Mouse (Mus musculus) thymus, postnatal 25 days (tissue): ENCODE data around the gene Nr1i2.
"Not testable (repeated sequence)": the region's sequence is repeated elsewhere in the genome, so short reads cannot be mapped to it uniquely, and the experiment has no call there.

Experiments used
- DNase-seq: peaks from one replicate; pipeline ENCODE4 v3.0.0; 2022

Nr1i2 gene

DNA sequence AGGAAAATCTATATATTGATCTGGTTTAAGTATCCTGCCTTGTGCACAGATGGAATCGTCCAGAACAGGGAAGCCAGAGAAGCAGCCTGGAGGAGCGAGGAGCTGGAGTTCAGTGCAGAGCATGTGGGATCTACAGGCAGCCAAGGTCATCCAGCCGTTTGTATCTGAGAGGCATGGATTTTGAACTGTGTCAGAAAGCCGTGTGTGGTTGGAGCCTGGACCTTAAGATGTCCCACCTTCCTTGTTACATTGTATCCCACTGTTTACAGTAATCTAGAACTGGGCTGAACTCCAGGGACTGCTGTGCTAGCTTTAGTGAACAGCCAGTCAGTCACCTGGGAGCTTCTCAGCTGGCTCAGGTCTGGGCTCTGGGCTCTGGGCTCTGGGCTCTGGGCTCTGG, 8.1 kb downstream of the Nr1i2 start:
- DNase-seq, result no peak

DNA sequence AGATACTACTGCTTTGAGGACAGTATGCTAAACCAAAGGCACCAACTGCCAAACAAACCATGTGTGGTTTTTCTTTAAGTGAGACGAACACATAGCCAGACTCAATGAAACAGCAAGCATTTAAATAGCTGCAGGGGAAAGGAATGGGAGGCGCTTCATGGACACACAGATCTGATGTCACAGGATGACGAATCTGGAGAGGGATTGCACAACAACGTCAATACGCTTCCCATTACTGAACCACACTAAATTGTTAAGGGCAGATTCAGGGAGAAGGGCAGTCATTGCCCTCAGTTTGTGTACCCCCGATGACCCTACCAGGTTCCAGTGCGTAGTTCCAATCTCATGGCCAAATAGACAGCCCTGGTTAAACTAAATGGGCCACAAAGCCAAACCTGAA, 8.8 kb downstream of the Nr1i2 start:
- no peak for DNase-seq

DNA sequence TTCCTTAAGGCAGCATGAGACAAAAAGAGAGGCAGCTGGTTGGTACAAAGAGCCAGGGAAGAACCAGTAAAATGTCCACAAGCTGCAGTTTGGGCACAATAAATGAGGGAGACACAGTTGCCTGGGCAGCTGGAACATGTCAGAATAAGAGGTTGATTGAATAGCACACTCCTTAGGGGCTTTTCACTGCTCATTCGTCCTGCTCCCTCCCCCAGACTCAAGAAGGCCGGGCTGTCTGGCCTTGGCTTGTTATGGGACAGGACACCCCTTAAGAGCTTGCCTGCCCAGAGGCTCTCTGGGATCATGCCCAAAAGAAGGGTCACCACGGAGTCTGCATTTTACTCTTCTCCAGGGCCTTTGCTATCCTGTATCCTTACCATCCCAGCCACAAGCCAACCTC, 11.3 kb downstream of the Nr1i2 start:
- no peak for DNase-seq

DNA sequence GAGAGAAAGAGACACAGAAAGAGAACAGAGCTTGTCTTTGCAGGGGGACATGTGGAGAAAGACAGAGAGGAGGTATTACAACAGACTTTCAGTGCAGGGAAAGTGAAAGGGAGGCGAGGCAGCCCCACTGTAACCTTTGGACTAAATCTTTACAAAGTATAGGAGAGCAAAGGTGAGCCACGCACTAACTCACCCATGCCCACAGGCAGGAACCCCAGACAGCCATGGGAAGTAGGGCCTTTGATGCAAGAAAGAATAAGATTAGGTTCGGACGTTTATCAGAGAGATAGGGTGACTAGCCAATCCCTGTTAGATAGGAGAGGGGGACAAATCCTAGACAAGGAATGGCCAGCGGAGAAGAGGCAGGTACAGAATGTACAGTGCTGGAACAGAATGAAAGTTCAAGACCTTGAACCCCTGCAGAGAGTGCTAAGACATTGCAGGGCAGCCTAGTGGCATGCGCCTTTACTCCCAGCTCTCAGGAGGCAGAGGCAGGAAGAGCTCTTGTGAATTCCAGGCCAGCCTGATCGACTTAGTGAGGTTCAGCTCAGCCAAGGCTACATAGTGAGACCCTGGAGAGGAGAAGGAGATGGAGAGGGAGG, 12.0 kb downstream of the Nr1i2 start:
- no peak for DNase-seq

DNA sequence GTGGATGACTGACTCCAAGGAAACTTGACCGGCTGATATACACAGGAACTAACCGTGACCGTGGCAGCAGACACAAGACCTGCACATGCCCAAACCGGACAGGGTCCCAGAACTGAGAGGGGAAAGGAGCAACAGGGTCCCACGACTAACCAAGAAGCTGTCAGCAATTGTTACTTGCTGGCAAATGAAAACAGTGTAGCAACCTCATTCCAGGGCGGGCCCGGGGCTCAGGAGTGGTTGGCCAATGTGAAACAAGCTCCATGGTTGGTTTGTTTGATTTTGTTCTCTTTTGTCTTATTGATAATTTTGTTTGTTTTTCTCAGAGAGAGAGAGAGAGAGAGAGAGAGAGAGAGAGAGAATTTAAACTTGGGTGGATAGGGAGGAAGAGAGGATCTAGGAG, 13.7 kb downstream of the Nr1i2 start:
- no peak for DNase-seq

DNA sequence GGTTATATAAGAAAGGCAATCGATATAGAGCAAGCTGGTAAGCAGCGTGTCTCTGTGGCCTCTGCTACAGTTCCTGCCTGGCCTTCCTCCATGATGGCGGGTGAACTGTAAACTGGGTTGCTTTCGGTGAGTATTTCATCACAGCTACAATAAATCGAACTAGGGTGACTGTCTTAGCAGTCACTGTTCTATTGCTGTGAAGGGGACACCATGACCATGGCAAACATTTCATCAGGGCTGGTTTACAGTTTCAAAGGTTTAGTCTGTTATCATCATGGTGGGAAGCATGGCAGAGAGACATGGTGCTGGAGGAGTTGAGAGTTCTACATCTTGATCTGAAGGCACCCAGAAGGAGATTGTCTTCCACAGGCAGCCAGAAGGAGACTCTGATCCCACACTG, 14.8 kb downstream of the Nr1i2 start:
- DNase-seq, result no peak

DNA sequence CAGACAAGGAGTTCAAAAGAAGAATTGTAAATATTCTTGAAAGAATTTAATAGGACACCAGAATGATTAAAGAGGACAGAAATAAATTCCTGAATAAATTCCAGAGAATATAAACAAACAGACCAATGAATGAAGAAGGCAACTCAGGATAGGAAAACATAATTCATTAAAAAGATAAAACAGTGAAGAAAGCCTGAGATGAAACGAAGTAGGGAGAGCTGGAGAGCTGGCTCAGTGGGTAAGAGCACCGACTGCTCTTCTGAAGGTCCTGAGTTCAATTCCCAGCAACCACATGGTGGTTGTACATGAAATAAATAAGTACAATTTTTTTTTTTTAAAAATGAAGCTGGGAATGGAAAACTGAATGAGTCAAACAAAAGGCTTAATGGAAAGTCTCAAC, 19.9 kb downstream of the Nr1i2 start:
- DNase-seq, result no peak

DNA sequence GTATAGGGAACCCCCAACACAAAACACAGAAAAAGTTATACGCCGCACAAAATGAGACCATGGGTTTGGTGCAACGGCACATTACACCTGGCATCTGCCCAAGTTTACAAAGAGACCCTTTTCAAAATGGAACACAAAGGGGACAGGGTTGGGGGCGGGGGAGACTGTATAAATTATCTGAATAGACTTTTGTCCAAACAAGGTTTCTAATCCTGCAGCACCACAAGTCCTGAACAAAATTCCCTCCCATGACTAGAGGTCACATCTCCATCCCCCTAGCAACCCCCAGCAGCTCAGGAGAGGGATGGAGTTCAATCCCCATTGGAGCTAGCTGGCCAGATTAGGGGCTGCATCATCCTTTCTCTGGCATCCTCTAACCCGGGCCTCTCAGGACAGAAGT, 22.1 kb downstream of the Nr1i2 start:
- DNase-seq, result no peak

DNA sequence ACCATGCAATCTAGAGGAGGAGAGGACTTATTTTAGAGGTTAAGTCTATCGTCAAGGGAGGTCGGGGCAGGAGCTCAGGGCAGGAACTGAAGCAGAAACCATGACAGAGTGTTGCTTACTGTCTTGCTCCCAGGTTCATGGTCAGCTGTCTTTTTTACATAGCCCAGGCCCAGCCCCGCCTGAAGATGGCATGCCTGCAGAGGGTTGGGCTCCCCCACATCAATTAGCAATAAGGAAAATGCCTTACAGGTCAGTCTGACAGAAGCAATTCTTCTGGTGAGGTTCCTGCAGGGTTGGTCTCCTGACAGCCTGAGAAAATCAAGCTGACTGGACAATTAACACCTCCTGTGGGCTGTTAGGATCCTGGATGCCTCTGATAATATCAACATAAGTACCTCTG, 23.0 kb downstream of the Nr1i2 start:
- no peak for DNase-seq

DNA sequence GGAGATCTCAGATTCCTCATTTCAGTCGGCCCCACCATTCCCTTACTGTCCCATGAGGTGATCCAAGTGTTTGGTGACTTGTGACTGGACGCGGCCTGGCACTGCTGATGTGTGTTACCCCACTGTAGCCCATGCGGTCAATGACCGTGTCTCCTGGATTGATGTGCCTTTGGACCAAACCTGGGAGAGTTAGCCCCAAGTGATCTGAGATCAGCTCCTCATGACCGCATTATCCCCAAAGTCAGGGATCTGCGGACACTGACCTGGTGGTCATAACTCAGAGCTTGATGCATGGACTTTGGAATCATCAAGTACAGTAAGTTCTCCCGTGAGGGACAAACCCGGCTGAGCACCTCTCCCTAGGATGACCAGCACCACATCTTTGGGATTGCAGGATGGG, 38.7 kb downstream of the Nr1i2 start:
- DNase-seq, result no peak

DNA sequence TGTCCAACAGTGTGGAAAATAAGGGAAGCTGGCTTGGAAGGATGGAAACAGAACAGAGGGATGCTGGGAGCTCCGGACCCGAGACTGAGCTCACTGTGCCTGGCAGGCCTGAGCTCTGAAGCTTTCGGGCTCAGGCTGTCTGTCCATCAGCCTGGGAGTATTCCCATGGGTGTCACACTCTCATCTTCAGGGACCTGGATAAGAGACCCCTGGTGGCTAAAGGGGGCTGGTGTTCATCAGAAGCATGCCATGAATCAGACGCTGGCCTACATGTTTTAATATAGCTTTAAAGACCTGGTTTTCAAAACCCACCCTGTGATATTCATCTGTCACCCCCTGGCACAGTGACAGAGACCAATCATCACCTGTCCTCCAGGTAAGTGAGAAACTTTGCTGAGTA, 39.5 kb downstream of the Nr1i2 start:
- no peak for DNase-seq

DNA sequence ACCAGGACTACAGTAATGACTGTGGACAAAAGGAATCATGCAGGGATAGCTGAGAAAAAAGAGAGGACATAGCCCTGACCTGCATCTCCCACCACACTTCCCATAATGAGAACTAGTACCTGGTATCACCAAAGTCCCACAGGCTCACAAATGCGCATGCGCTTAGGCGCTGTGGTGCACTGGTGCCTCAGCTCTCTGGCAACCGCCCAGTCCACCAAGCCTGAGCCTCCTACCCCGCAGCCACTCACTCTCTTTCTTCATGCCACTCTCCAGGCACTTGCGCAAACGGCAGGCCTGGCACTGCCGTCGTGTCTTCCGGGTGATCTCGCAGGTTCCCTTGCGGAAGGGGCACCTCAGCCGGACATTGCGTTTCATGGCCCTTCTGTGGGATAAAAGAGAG, 40.6 kb downstream of the Nr1i2 start:
- DNase-seq, result no peak

DNA sequence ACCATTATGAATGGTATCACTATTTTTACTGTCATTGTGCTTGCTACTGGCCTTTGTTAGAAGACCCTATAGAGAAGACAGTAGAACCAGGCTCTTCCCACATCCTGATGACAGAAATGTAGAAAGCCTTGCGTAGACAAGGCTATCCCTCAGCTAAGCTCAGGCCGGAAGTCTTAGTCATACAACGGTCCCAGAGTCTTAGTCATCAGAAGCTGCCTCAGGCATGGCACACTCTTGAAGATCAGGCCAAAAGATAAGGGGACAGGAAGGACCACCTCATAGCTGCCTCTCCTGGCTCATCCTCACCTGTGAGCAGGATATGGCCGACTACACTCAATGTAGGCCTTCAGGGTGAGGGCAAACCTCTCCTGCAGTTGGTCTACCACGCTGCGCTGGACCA, 44.2 kb downstream of the Nr1i2 start:
- DNase-seq, result no peak

DNA sequence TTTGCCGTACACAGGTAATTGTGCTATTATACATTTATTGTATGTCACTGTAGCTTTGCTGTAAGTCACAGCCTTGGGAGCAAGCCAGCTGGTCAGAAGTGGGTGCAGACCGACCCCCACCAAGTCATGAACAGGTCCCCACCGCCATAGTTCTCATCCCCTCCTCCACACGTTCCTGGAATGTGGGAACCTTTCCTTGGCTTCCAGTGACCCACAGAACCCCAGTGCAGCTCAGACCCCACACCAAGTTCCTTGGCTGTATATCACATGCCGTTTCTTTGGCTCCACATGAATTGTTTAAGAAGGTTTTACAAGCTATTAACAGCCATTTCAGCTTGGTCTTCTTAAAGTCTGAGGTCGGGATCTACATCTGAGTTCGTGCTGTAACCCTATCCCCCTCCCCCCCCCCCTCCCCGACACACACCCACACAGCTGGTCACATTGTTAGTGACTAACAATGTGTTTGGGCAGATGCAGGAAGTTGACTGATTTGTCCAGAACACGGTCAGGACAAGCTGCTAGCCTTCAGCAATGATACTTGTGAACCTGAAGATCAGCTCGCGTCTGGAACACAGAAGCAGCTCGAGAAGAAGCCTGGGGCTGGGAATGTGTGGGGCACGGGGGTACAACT, 46.2 kb downstream of the Nr1i2 start:
- no peak for DNase-seq

DNA sequence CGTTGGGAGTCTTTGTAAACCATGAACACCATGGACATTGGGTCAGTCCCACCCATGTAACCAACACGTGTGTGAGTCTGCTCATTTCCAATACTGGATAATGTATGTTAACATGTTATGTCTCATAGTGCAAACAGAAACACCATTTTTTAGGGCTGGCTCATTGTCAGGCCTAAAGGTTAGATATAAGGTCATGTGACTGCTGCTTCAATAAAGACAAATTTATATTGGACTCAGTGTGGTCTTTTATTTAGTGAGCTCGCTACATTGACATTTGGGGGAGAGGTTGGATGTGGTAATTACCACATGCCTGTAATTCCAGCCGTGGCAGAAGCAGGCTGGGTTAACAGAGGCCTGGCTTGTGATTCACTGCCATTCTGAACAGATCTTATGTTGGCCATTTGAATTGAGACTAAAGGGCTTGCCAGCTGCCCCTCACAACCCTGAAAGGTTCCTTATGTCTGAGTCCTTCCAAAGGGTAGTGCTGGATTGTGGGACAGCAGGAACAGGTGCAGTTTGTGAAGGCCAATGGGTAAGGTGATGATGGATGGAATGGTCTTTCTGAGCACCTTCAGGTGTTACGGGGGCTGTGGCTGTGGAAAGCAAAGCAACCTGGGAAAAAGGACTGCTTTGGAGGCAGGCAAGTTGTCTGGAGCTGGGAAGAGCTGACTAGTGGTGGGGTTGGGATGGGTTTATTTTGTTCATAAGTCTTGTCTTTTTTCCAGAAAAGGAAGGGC, 48.6 kb downstream of the Nr1i2 start:
- DNase-seq, result no peak

DNA sequence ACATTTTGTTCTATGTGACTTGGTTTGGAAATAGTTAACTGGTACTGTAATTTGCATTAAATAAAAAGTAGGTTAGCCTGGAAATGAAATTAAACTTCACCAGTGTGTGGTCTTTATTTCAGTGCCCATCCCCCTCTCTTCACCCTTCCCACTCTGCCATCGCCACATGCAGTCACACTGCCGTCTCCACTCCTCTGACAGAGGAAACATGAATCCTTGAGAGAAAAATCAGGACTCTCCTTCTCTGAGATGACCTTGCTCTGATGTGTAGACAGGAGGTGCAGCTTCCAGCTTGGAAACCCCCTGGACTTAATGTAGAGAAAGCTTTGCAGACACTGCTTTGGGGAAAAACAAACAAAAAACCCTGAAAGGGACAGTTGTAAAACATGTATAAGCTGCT, 49.2 kb downstream of the Nr1i2 start:
- no peak for DNase-seq

DNA sequence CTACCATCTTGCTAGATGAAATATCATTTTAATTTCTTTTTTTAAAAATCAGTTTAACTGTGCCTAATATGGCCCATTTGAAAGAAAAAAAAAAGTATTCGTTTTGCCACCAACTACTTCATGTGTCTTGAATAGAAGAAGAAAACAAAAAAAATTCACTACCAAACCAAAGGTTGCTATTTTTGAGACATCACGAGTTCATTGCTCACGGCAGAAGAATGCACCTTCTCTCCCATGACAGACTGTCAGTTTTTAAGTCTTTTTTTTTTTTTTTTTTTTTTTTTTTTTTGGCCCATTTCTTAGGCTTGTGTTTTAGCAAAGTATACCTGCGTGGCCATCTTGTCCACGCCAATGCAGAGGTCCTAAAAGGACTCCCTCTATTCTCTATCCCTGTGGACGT, 50.5 kb downstream of the Nr1i2 start:
- DNase-seq, result no peak

DNA sequence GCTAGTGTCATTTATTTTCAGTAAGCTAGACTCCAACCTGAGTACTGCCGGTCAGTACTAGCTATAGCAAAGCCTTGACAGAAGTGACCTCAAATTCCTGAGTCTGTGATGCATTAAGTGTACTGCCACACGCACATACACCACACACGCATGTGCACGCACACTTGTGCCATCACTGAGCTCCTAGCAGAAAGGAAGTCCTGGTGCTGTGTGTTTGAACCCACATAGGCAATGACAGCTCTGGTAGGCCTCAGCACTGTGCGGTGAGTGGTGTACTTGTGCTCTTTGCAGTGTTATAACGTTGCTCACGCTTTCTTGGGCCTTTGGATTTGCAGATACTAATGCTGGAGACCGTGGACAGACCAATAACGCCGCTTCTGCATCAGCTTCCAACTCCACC, 54.5 kb downstream of the Nr1i2 start:
- DNase-seq, result no peak

DNA sequence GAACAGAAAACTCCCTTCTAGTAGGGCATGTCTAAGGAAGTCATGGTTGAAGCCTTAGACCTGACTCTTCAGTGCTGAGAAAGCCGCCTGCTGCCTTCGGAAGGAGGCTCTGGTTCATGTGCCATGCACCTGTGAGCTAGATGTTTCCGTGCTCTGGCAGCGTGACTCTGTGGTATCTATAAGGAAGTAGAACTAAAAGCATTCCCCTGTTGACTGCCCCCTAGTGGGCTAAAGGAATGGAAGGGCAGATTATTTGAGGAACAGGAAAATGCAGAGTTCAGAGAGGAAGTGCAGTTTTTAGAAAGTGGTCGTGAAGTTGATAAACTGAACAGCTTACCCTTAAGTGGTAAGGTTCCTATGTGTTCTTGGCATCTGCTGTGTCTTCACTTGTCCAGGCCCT, 54.9 kb downstream of the Nr1i2 start:
- peak; percentile 79 for DNase-seq

DNA sequence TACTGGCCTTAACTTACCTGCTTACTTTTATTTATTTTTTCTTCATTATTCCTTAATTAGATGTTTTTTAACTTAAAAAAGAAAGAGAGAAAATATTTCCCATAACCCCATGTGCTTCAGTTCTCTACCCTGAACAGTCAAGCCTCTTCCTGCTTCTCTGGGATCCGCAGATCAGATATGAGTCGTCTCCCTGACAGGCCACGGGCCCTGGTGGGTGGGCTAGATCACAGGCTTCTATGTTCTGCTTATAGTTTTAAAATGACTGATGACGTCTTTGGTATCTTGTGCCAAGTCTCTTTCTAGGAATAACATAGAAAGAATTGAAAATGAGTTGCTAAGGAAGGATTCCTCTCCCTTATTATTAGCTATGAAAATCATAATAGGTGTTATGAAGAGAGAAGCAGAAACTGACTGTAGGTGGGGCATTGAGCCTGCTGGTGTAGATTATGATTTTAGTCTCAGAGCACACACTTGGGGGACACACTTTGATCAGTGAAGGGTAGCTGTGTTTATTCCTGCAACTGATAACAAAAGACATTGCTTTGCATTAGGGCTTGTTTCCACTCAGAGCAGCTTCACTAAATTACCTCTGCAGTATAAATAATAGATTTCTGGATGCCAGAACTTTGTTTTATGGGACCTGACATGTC, 57.6 kb downstream of the Nr1i2 start:
- DNase-seq, result no peak

DNA sequence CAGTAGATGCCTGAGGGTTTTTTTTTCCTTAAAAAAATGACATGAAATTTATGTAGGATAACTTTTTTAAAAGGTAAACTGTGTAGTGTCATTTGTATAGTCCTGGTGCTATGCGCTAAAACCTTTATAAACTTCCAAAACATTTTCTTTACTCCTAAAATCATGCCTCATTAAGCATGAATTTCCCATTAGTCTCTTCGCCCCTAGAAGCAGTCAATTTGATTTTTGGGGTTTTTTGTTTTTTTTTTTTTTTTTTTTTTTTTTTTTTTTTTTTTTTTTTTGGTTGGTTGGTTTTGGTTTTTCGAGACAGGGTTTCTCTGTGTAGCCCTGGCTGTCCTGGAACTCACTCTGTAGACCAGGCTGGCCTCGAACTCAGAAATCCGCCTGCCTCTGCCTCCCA, 72.1 kb downstream of the Nr1i2 start:
- DNase-seq, result not testable (repeated sequence)

DNA sequence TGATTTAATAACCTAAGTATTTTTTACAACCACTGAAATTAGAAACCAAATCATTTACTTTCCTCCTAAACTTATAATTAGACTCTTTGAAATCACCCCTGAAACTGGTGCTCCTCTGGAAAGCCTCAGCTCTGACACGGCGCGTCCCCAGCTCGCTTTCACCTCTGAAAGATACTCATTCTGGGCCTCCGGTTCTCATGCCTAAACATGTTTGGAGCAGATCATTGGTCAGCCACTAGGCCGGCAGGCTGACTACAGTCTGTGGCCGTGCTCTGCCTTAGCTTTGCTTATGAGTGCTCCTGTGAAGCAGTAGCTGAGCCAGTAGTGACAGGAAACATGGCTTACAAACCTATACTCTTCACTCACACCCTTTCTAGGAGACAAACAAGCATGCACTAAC, 89.4 kb downstream of the Nr1i2 start:
- no peak for DNase-seq
